Mouse (Mus musculus) hindbrain, postnatal 0 days (tissue): ENCODE results near the gene Gbgt1. TPM values are rescaled to one million over a fixed set of nuclear protein-coding genes. Genes with fewer than 3 reads are reported as not detected.

ENCODE experiments used
- ATAC-seq: fragments of 200-750 bp; cut with Nextera tagmentation; 2 replicates; pipeline ENCODE4 v1.8.0; 2017; ENCODE audit warnings: mild to moderate bottlenecking, moderate TSS enrichment, moderate library complexity
- DNase-seq: peaks from one replicate; pipeline ENCODE4 v3.0.0-alpha.2; 2015; ENCODE audit warnings: low spot score
- H3K27ac ChIP-seq: fragments of 300-500 bp; sonication (generic); 2 replicates; pipeline ENCODE4 v1.5.1; 2014; ENCODE audit warnings: mild to moderate bottlenecking
- H3K27me3 ChIP-seq: fragments of 300-500 bp; sonication (generic); 2 replicates; pipeline ENCODE4 v1.6.1; 2014; ENCODE audit warnings: low read length, mixed read lengths; ENCODE audit not compliant: insufficient read depth
- H3K36me3 ChIP-seq: fragments of 300-500 bp; sonication (generic); 2 replicates; pipeline ENCODE4 v1.6.1; 2014; ENCODE audit warnings: low read length, mixed read lengths; ENCODE audit not compliant: insufficient read depth
- H3K4me1 ChIP-seq: fragments of 300-500 bp; sonication (generic); 2 replicates; pipeline ENCODE4 v1.6.1; 2014; ENCODE audit warnings: antibody characterized with exemption, low read length, mixed read lengths; ENCODE audit not compliant: insufficient read depth
- H3K4me2 ChIP-seq: fragments of 300-500 bp; sonication (generic); 2 replicates; pipeline ENCODE4 v1.6.1; 2014; ENCODE audit warnings: low read depth, mild to moderate bottlenecking, low read length, moderate library complexity, mixed read lengths
- H3K4me3 ChIP-seq: fragments of 300-500 bp; sonication (generic); 2 replicates; pipeline ENCODE4 v1.5.1; 2014; ENCODE audit warnings: low read length
- H3K9ac ChIP-seq: fragments of 300-500 bp; sonication (generic); replicated peaks from 2 replicates; pipeline ENCODE4 v1.6.1; 2014; ENCODE audit warnings: mild to moderate bottlenecking, low read length, moderate library complexity, mixed read lengths
- H3K9me3 ChIP-seq: fragments of 300-500 bp; sonication (generic); 2 replicates; pipeline ENCODE4 v1.6.1; 2016; ENCODE audit warnings: low read length, mixed read lengths
- CTCF ChIP-seq: IDR thresholded peaks from 2 replicates; pipeline ENCODE4 v1.5.1; 2016; ENCODE audit warnings: antibody characterized with exemption, control low read depth, low read depth
- WGBS: fragments of 180-500 bp; shearing (Covaris S2); extraction: QIAGEN DNeasy Blood & Tissue Kit; methylation state at CpG from one replicate; pipeline ENCODE4 v1.1.7; 2014; 5-methylcytosine and 5-hydroxymethylcytosine counted together
- polyA plus RNA-seq: library from polyadenylated mRNA; unstranded; fragments of >200 nt; fragmentation: Nextera tagmentation; extraction: Ambion mirVana; gene quantifications from 2 replicates; pipeline ENCODE4 v1.2.1, GENCODE M21; 2015
- total RNA-seq: library from RNA; depleted of rRNA; stranded (reverse); fragments of >200 nt; gene quantifications from 2 replicates; pipeline ENCODE4 v1.2.3, GENCODE M21; 2014

Gene Gbgt1
- total and polyA plus RNA-seq, 2 experiments from 2014 or later, result 1.7 to 3.7 TPM

GRCm38 (mm10) chr2:28534436-28535262 is 38.0 kb downstream of the Gbgt1 start:
- Histone ChIP-seq H3K9me3 (no peaks in the 10 kb centered on the region), H3K9ac (peak overlapping the region; percentile 77), H3K4me3 (peak overlapping the region; percentile 61), H3K4me1 (peaks cover 66% of the 10 kb centered on the region), H3K36me3 (no peaks in the 10 kb centered on the region), H3K4me2 (peak overlapping the region; percentile 72), H3K27me3 (no peaks in the 10 kb centered on the region), H3K27ac (peak overlapping the region; percentile 91)
- WGBS, result 15% methylated on average over 11 of the region's 11 CpGs
- peak; percentile 61 for DNase-seq
- peak; percentile 21; the same call in 1 of the 2 replicates for ATAC-seq
- no peak for TF ChIP-seq CTCF

GRCm38 (mm10) chr2:28535263-28535540 is 38.5 kb downstream of the Gbgt1 start:
- Histone ChIP-seq H3K4me3 (peak overlapping the region; percentile 61; the same call in 1 of the 2 replicates), H3K27me3 (no peaks in the 10 kb centered on the region), H3K36me3 (no peaks in the 10 kb centered on the region), H3K27ac (peak overlapping the region; percentile 91), H3K9ac (peak overlapping the region; percentile 77), H3K4me2 (peak overlapping the region; percentile 72), H3K9me3 (no peaks in the 10 kb centered on the region), H3K4me1 (peaks cover 66% of the 10 kb centered on the region)
- WGBS, result 15% methylated on average over 4 of the region's 4 CpGs
- TF ChIP-seq CTCF, result no peak
- DNase-seq, result no peak
- no peak for ATAC-seq

GRCm38 (mm10) chr2:28535650-28536049 is 39.0 kb downstream of the Gbgt1 start:
- H3K36me3 ChIP-seq, result no peaks in the 10 kb centered on the region
- peak; percentile 65 for DNase-seq
- WGBS, result 13% methylated on average over 7 of the region's 7 CpGs

DNA sequence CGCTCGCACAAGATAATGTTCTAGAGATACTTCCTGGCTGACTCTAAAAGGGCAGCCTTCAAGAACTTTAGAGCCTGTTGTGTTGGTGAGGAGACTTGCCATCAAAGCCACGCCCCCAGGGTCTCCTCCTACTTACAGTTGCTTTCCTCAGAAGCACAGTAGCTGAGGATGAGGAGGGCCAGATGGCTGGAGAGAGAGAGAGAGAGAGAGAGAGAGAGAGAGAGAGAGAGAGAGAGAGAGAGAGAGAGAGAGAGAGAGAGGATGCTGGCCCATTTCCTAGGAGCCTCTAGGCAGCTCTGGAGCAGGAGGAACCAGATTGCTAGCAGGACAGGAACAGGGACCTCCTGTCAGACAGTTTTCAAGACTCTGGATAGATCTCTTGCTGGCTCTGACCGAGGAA is 39.5 kb downstream of the Gbgt1 start:
- TF ChIP-seq CTCF, result no peak
- Histone ChIP-seq H3K27me3 (no peaks in the 10 kb centered on the region), H3K4me2 (peak overlapping the region; percentile 72; the same call in 1 of the 2 replicates), H3K36me3 (no peaks in the 10 kb centered on the region), H3K9me3 (no peaks in the 10 kb centered on the region), H3K9ac (no peak overlapping the region; the same call in 1 of the 2 replicates), H3K4me1 (peaks cover 70% of the 10 kb centered on the region), H3K4me3 (no peak overlapping the region), H3K27ac (peak overlapping the region; percentile 91)
- ATAC-seq (no peak), DNase-seq (no peak)
- 72% methylated on average over 4 of the region's 4 CpGs for WGBS

More at GRCm38 (mm10) chr2:28535650-28536049, 39.0 kb downstream of the Gbgt1 start:
- no peak for ATAC-seq
- H3K9ac ChIP-seq, result peak overlapping the region; percentile 21; the same call in 1 of the 2 replicates
- no peak for TF ChIP-seq CTCF
- no peak overlapping the region for H3K4me3 ChIP-seq
- H3K9me3 ChIP-seq, result no peaks in the 10 kb centered on the region
- peak overlapping the region; percentile 72 for H3K4me2 ChIP-seq
- H3K27ac ChIP-seq, result peak overlapping the region; percentile 91
- peaks cover 67% of the 10 kb centered on the region for H3K4me1 ChIP-seq
- H3K27me3 ChIP-seq, result no peaks in the 10 kb centered on the region

GRCm38 (mm10) chr2:28536766-28537633 is 40.3 kb downstream of the Gbgt1 start:
- ATAC-seq (no peak), DNase-seq (no peak)
- 52% methylated on average over 11 of the region's 11 CpGs for WGBS
- Histone ChIP-seq H3K27ac (peak overlapping the region; percentile 86), H3K4me1 (peaks cover 70% of the 10 kb centered on the region), H3K4me3 (no peak overlapping the region), H3K9me3 (no peaks in the 10 kb centered on the region), H3K36me3 (peaks cover under 1% of the 10 kb centered on the region), H3K9ac (no peak overlapping the region), H3K27me3 (no peaks in the 10 kb centered on the region), H3K4me2 (0 out of 2 replicates have a peak overlapping the region, but pooled peaks have one; percentile 13)
- no peak for TF ChIP-seq CTCF

GRCm38 (mm10) chr2:28537634-28537920 is 40.9 kb downstream of the Gbgt1 start:
- Histone ChIP-seq H3K4me3 (no peak overlapping the region), H3K9me3 (no peaks in the 10 kb centered on the region), H3K27ac (peak overlapping the region; percentile 86), H3K4me1 (peaks cover 65% of the 10 kb centered on the region), H3K27me3 (no peaks in the 10 kb centered on the region), H3K36me3 (peaks cover 6% of the 10 kb centered on the region), H3K4me2 (0 out of 2 replicates have a peak overlapping the region, but pooled peaks have one; percentile 13), H3K9ac (peak overlapping the region; percentile 24; the same call in 1 of the 2 replicates)
- TF ChIP-seq CTCF, result no peak
- peak; percentile 53 for DNase-seq
- no peak for ATAC-seq
- 20% methylated on average over 4 of the region's 4 CpGs for WGBS
